Mouse (Mus musculus) heart, embryonic 16.5 days (tissue): ENCODE data around the gene Ube4a. TPM values are rescaled to one million over a fixed set of nuclear protein-coding genes. Genes with fewer than 3 reads are reported as not detected.
A peak's percentile ranks its signal among the peaks of the same experiment; 100 is the strongest.

Experiments used
- ATAC-seq: fragments of 200-750 bp; cut with Nextera tagmentation; replicated peaks from 2 replicates; pipeline ENCODE4 v1.8.0; 2017; ENCODE audit warnings: moderate number of reproducible peaks; ENCODE audit not compliant: insufficient read depth, low FRiP score; ENCODE audit errors: extremely low read depth
- H3K27ac ChIP-seq: fragments of 300-500 bp; sonication (generic); 2 replicates; pipeline ENCODE4 v1.5.1; 2014; ENCODE audit warnings: mild to moderate bottlenecking, low read length, control low read depth, moderate library complexity
- H3K27me3 ChIP-seq: fragments of 300-500 bp; sonication (generic); 2 replicates; pipeline ENCODE4 v1.6.1; 2014; ENCODE audit warnings: low read length, mixed read lengths; ENCODE audit not compliant: control insufficient read depth, insufficient read depth
- H3K36me3 ChIP-seq: fragments of 300-500 bp; sonication (generic); 2 replicates; pipeline ENCODE4 v1.6.1; 2014; ENCODE audit not compliant: control insufficient read depth, insufficient read depth
- H3K4me1 ChIP-seq: fragments of 300-500 bp; sonication (generic); 2 replicates; pipeline ENCODE4 v1.6.1; 2014; ENCODE audit warnings: low read length, mixed read lengths; ENCODE audit not compliant: control insufficient read depth, insufficient read depth
- H3K4me2 ChIP-seq: fragments of 300-500 bp; sonication (generic); 2 replicates; pipeline ENCODE4 v1.6.1; 2014; ENCODE audit warnings: low read depth, mild to moderate bottlenecking, control low read depth, low read length
- H3K4me3 ChIP-seq: fragments of 300-500 bp; sonication (generic); 2 replicates; pipeline ENCODE4 v1.5.1; 2014; ENCODE audit warnings: mild to moderate bottlenecking, control low read depth, low read length
- H3K9ac ChIP-seq: fragments of 300-500 bp; sonication (generic); 2 replicates; pipeline ENCODE4 v1.6.1; 2014; ENCODE audit warnings: low read length, control low read depth
- H3K9me3 ChIP-seq: fragments of 300-500 bp; sonication (generic); replicated peaks from 2 replicates; pipeline ENCODE4 v1.6.1; 2016; ENCODE audit warnings: low read length; ENCODE audit not compliant: control insufficient read depth
- WGBS: fragments of 180-500 bp; shearing (Covaris S2); extraction: QIAGEN DNeasy Blood & Tissue Kit; methylation state at CpG from one replicate; pipeline ENCODE4 v1.1.7; 2014; 5-methylcytosine and 5-hydroxymethylcytosine counted together
- polyA plus RNA-seq: library from polyadenylated mRNA; unstranded; fragments of >200 nt; fragmentation: Nextera tagmentation; extraction: Ambion mirVana; gene quantifications from 2 replicates; pipeline ENCODE4 v1.2.1, GENCODE M21; 2015

Ube4a gene
- polyA plus RNA-seq, 1 experiment from 2014 or later = 17.7 TPM

- H3K9me3 ChIP-seq = no peaks in the 10 kb centered on the region
- H3K36me3 ChIP-seq = no peaks in the 10 kb centered on the region
- no peaks in the 10 kb centered on the region for H3K27me3 ChIP-seq
- no peak for ATAC-seq
- H3K4me1 ChIP-seq = peaks cover 27% of the 10 kb centered on the region
- no peak overlapping the region for H3K27ac ChIP-seq
- H3K4me2 ChIP-seq = peak overlapping the region; percentile 100
- peak overlapping the region; percentile 99 for H3K4me3 ChIP-seq
- WGBS = under 1% methylated on average over 21 of the region's 21 CpGs
- H3K9ac ChIP-seq = 0 out of 2 replicates have a peak overlapping the region, but pooled peaks have one; percentile 37
These were observed 82.3 kb downstream of the Ube4a start for GRCm38 (mm10) chr9:44882981-44883569.

GRCm38 (mm10) chr9:44882436-44882980 is 82.9 kb downstream of the Ube4a start:
- Histone ChIP-seq H3K4me1 (peaks cover 32% of the 10 kb centered on the region), H3K4me2 (peak overlapping the region; percentile 100), H3K27ac (peak overlapping the region; percentile 98), H3K9me3 (no peaks in the 10 kb centered on the region), H3K9ac (peak overlapping the region; percentile 94), H3K4me3 (peak overlapping the region; percentile 99), H3K27me3 (no peaks in the 10 kb centered on the region), H3K36me3 (no peaks in the 10 kb centered on the region; the same call in 1 of the 2 replicates)
- WGBS = under 1% methylated on average over 26 of the region's 27 CpGs
- ATAC-seq = peak; percentile 39; the same call in 1 of the 2 replicates

GRCm38 (mm10) chr9:44881941-44882435 is 83.4 kb downstream of the Ube4a start:
- peak overlapping the region; percentile 99 for H3K4me3 ChIP-seq
- under 1% methylated on average over 29 of the region's 29 CpGs for WGBS
- no peaks in the 10 kb centered on the region; the same call in 1 of the 2 replicates for H3K36me3 ChIP-seq
- peak; percentile 81 for ATAC-seq
- no peaks in the 10 kb centered on the region for H3K9me3 ChIP-seq
- H3K27ac ChIP-seq = peak overlapping the region; percentile 98
- H3K27me3 ChIP-seq = no peaks in the 10 kb centered on the region
- peaks cover 32% of the 10 kb centered on the region for H3K4me1 ChIP-seq
- peak overlapping the region; percentile 94 for H3K9ac ChIP-seq
- H3K4me2 ChIP-seq = peak overlapping the region; percentile 100

GRCm38 (mm10) chr9:44881221-44881871 is 84.1 kb downstream of the Ube4a start, which contains the start of gene Kmt2a:
Gene Kmt2a (minus strand): TSS chr9:44881296.
- H3K9ac ChIP-seq = peak within 1 kb of the TSS; percentile 98
- H3K27me3 ChIP-seq = no peaks in the 10 kb centered on the region
- H3K9me3 ChIP-seq = no peaks in the 10 kb centered on the region
- peaks cover 32% of the 10 kb centered on the region for H3K4me1 ChIP-seq
- no peaks in the 10 kb centered on the region; the same call in 1 of the 2 replicates for H3K36me3 ChIP-seq
- peak within 1 kb of the TSS; percentile 100 for H3K4me2 ChIP-seq
- peak; percentile 86 for ATAC-seq
- H3K4me3 ChIP-seq = peak within 1 kb of the TSS; percentile 99
- WGBS = under 1% methylated on average over 41 of the region's 71 CpGs
- peak within 1 kb of the TSS; percentile 98 for H3K27ac ChIP-seq

GRCm38 (mm10) chr9:44880309-44881081 is 84.9 kb downstream of the Ube4a start:
- peak overlapping the region; percentile 92 for H3K27ac ChIP-seq
- H3K4me1 ChIP-seq = peaks cover 35% of the 10 kb centered on the region
- ATAC-seq = peak; percentile 8; the same call in 1 of the 2 replicates
- H3K36me3 ChIP-seq = no peaks in the 10 kb centered on the region; the same call in 1 of the 2 replicates
- H3K4me2 ChIP-seq = peak overlapping the region; percentile 98
- peak overlapping the region; percentile 99 for H3K4me3 ChIP-seq
- under 1% methylated on average over 40 of the region's 44 CpGs for WGBS
- no peaks in the 10 kb centered on the region for H3K27me3 ChIP-seq
- H3K9me3 ChIP-seq = no peaks in the 10 kb centered on the region
- H3K9ac ChIP-seq = peak overlapping the region; percentile 98

GRCm38 (mm10) chr9:44879694-44880271 is 85.6 kb downstream of the Ube4a start:
- ATAC-seq = no peak
- peak overlapping the region; percentile 99 for H3K4me3 ChIP-seq
- no peaks in the 10 kb centered on the region for H3K27me3 ChIP-seq
- peak overlapping the region; percentile 98 for H3K9ac ChIP-seq
- WGBS = 3% methylated on average over 13 of the region's 13 CpGs
- peak overlapping the region; percentile 92 for H3K27ac ChIP-seq
- H3K4me1 ChIP-seq = peaks cover 37% of the 10 kb centered on the region
- H3K36me3 ChIP-seq = no peaks in the 10 kb centered on the region; the same call in 1 of the 2 replicates
- H3K4me2 ChIP-seq = peak overlapping the region; percentile 98
- H3K9me3 ChIP-seq = no peaks in the 10 kb centered on the region

GRCm38 (mm10) chr9:44878776-44879500 is 86.5 kb downstream of the Ube4a start:
- Histone ChIP-seq H3K27ac (peak overlapping the region; percentile 92), H3K9ac (peak overlapping the region; percentile 98)
- WGBS = 24% methylated on average over 9 of the region's 9 CpGs

GRCm38 (mm10) chr9:44877686-44878085 is 87.7 kb downstream of the Ube4a start:
- H3K4me3 ChIP-seq = no peak overlapping the region
- no peaks in the 10 kb centered on the region for H3K9me3 ChIP-seq
- no peak overlapping the region for H3K27ac ChIP-seq
- no peak overlapping the region for H3K9ac ChIP-seq
- no peaks in the 10 kb centered on the region for H3K27me3 ChIP-seq
- H3K4me1 ChIP-seq = peaks cover 42% of the 10 kb centered on the region
- H3K4me2 ChIP-seq = no peak overlapping the region
- H3K36me3 ChIP-seq = no peaks in the 10 kb centered on the region; the same call in 1 of the 2 replicates
- ATAC-seq = no peak
- 88% methylated on average over 7 of the region's 7 CpGs for WGBS

More at GRCm38 (mm10) chr9:44878776-44879500, 86.5 kb downstream of the Ube4a start:
- Histone ChIP-seq H3K4me1 (peaks cover 39% of the 10 kb centered on the region), H3K9me3 (no peaks in the 10 kb centered on the region), H3K4me2 (peak overlapping the region; percentile 98), H3K27me3 (no peaks in the 10 kb centered on the region), H3K4me3 (peak overlapping the region; percentile 99), H3K36me3 (no peaks in the 10 kb centered on the region; the same call in 1 of the 2 replicates)
- no peak for ATAC-seq
